Mouse (Mus musculus) hindlimb bud, embryonic 11.5 days (tissue): ENCODE results near the gene Agpat2.

Source experiments
- DNase-seq: peaks from one replicate; pipeline ENCODE4 v3.0.0-alpha.2; 2012; ENCODE audit warnings: low read depth, low spot score; ENCODE audit errors: extremely low spot score

Agpat2 gene

DNA sequence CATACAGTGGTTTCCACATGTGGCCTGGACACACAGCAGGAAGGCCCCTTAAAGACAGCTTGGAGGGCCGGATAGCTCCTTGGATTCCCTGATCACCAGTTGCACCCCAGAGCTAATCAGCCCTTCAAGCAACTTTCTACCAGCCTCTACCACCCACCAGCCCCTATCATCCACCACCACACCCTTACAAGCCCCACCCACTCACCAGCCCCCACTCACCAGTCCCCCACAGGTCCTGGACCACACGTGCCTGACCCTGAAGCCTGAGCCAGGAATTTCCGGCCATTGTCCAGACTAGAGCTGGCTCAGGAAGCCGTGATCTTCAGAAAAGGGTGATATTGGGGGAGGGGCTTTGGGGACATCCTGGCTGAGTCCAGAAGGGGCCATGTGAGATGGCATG, 28.4 kb downstream of the Agpat2 start:
- DNase-seq, result no peak

DNA sequence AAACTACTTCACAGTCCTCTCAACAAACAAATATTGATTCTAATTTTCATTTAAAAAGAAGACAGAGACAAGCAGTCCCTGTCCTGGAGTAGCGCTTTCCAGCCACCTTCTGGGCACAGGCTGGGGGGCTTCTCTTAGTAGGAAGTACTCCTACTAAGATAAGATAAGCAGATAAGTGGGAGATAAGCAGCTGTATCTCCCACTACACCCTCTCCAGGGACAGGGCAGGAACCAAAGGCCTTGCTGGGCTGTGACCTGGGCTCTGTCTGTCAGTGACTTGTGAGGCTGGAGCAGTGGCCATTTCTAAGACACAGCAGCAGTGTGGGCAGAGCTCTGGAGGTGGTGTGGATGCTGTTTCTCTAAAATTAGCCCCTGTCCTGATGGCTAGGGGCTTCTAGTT, 28.8 kb downstream of the Agpat2 start:
- no peak for DNase-seq

DNA sequence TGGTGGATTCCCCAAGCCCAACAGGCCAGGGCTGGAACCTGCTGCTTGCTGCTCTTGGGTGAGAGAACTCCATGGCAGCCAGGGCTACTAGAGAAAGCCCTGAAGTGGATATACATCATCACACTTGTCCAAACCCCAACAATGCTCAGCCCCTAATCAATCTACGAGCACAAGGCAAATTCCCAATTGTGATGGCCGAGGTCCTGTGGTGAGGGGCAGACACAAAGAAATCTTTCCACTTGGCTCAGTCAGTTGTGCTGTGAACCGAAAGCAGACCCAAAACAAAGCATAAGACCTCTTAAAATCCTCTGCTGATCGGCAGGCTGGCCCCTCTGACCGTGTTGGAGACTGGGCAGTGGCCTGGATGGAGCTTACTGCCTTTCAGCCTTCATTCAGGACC, 29.4 kb downstream of the Agpat2 start:
- no peak for DNase-seq

DNA sequence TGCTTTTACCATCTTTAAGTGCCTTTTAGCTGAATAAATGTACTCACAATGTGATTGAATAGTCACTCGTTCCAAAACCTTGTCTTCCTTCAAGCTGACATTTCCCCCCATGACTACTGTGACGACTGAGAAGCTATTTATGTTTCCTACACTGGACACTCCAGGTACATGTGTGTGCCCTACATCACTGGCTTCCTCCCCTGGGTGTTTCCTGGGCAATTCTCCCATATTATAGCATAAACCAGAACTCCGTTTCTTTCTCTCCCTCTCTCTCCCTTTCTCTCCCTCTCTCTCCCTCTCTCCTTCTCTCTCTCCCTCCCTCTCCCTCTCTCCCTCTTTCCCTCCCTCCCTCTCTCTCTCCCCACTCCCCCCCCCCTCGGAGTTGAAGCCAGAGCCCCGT, 30.4 kb downstream of the Agpat2 start:
- no peak for DNase-seq

DNA sequence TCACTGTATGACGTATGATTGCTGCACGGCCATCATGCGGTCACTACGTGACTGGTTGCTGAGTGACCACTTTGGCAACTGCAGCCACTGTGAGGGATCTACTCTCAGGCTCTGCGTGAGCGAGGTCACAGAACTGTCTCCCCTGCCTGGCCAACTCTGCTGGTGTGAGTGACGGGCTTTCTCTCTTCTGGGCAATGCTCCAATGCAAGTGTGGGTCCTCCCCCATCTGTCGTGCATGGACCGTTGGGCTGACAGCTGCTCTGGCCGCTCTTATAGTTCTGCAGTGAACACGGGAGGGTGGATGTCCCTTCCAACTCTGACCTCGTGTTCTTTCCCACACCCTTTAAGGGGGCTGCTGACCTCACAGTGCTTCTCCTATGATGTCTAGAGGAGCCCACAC, 30.8 kb downstream of the Agpat2 start:
- no peak for DNase-seq

DNA sequence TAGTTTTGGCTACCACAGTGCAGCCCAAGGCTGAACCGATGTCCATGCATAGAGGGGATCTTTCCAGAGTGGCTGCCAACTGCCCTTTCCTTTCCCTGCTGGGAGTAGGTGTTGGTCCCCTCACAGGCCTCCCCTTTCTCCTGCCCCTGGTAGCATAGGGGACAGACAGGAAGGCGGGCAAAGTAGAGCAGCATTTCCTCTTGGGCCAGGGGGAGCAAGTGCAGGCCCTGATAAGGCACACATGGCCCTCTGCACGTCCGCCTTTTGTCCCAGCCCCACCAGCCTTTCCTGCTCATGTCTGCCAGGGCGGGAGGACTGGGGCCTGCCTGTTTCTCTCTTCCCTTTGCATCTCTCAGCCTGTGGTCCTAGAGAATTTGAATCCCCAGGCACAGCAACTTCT, 32.4 kb downstream of the Agpat2 start:
- DNase-seq, result no peak

DNA sequence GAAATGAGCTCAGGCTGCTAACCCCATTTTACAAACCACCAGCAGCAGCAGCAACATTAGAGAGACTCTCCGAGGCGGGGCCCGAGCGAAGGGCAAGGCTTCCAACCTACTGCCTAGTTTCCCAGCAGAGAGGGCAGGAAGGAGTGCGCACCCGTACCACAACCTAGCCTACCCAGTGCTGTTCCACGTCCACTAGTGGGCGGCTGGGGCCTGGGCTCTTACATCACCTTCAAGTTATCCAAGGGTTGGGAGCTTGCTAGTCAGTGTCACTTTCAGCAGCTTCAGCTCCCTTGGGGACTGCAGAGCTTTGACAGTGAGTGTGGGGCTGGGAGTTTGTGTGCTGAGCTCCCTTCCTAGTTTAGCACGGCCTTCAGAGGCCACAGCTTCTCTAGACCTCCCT, 32.8 kb downstream of the Agpat2 start:
- no peak for DNase-seq

DNA sequence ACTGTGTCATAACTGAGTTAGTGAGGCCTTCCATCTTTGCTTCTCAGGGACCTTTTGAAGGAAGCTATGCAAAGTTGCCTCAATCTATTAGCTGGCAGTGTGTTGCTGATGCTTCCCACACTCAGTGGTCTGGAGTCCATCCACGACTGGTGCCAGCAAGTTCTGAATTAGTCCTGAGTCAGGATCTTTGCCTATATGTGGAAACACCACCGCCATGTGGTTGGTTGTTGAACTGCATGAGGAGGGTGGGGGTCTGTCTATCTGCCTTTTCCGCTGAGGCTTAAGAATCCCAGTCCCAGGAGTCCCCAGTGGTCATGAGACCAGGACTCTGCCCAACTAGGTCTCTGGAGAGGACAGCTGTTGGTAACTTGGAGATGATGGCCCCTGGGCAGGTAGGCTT, 34.2 kb downstream of the Agpat2 start:
- no peak for DNase-seq

DNA sequence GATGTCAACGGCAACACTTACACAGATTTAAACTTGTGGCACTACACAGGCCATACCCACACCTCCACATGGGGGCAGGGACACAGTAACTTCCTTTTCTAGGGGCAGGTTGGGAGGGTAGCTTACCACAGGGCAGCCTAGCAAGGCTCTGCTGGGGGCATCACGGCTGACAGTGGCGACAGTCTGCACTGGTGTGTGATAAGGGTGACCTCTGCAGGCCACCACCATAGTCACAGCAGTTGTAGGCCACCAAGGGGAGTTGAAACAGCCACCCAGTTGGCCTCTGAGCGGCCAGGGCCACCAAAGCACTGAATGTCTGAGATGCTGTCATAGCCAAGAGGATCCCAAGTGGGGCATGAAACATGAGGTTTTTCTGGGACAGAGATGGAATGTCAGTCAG, 38.0 kb downstream of the Agpat2 start:
- DNase-seq, result no peak

DNA sequence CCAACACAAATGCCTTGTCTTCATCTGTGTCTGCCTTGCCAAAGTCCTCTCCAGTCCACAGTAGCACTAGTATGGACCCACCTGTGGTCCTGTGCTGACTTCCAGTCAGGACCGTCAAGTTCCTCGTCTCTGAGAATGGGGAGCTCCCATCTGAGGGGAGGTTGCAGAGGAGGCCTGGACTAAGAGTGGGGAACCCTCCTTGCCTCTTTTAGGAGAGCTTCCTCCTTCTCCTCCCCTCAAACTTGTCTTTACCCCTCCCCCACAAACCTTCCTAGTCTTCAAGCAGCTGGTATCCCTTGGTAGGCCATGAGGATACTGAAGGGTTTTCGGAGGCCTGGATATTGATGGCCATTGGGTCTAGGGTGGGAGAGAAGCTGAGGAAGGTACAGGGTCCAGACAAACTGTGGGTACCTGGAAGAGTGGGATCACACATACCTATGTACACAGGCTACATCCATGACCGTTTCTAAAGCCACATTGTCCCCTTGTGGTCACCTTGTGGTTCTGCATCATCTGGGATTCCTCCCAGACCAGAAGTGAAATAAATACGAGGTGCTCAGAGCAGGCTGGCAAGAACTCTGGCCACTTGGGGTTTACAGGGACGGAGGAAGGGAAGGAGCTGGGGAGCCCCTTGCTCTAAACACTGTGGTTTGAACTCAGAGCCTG, 42.7 kb downstream of the Agpat2 start:
- peak; percentile 74 for DNase-seq

DNA sequence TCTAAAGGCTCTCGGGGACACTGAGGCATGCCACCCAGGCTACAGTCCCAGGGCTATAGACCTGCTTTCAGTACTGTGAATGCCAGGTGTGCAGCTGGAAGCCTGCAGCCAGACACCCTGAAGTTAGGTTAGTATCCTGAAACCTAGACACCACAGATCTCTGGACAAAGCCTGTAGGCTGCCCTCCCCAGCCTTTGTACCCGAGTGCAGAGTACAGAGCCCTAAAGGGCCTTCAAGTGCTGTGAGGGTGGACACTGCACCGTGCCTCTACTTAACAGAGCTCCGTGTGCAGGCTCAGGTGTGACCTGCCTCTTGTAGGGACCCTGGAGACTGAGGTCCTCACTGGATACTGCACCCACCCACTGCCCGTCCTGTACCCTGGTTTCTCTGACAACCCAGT, 43.7 kb downstream of the Agpat2 start:
- DNase-seq, result no peak

DNA sequence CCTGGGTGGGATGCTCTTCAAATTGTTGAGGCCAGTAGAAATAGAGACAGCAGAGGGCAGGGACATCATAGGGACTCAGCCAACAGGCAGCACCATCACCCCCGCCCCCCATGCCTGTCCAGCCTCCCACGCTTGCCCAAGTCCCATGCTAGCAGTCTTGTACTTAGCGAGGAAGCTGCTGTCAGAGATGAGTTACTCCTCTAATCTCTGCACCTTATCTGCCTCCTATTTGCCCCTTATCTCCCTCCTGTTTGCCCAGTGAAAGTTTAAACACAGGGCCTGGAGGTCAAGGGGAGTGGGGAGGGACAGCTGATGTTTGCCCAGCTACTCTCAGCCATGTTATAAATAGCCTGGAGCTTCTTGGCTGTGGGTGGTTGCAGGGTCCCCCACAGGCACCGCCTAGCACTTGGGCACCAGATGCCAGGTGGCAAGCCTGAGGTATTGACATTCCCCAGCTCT, 47.7 kb downstream of the Agpat2 start:
- no peak for DNase-seq

DNA sequence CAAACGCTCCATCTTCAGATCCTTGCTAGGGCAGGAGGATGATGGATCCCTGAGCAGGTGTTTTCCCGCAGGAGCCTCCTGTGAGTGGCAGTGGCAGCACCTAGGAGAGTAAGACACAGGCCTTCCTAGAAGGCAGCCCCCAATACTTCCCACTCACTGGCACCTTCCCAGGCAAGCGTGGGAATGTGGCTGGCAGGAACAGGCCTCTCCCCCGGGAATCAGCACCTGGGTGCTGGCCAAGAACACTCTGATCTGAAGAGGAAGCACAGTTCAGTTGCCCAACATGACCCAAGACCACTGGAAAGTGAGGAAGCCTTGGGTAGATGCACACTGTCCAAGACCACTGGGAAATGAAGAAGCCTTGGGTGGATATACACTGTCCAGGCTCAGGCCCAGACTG, 49.1 kb downstream of the Agpat2 start:
- no peak for DNase-seq

DNA sequence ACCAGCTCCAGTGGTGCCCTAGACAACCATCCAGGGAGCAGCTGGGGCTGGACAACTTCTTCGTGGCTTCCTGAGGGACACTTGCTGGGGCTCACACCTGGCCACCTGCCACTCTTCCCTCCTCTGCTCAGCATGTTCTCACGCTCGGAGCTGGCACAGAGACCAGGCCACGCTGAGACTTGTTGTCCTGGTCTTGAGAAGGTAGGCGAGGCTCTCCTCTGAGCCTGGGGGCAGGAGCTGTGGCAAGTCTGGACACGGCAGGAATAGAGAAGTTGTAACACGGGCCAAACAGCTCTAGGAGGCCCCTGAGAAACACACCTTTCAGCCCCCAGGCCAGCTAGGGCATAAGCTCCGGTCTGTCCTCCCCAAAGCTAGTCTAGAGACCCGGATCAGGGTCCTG, 50.3 kb downstream of the Agpat2 start:
- no peak for DNase-seq

DNA sequence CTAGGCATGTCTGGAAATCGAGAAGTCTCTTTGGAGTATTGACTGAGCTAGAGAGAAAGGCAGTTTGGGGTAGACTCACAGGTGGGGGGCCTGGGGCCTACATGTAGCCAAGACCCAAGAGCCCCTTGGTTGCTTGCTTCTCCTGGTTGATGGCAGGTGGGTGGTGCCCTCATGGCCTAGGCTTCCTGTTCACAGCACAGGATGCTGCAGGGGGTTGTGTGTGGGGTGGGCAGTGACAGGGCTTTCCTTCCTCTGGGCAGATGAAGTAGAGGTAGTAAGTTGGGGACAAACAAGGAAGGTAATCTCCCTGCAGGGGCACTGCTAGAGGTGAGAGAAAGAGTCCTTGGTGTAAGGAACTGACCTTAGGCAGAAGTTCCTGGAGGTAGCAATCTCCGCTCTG, 52.2 kb downstream of the Agpat2 start:
- no peak for DNase-seq

DNA sequence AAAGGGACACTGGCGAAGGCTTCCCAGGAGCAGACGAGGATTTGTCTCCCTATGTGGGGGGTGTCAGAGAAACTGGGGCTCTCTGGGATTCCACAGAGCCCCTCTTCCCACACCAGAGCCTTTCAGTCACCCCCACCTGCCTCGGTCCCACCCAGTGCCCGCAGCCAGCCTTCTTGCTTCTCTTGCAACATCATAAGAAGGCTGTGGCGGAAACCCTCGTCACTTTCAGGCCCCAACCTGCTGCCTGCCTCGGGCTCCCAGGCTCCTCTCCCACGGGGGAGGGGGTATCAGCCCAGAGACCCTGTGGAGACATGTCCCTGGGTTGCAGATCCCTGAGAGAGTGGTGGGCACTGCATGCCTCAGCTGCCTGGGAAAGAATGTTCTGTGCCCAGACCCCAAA, 52.8 kb downstream of the Agpat2 start:
- DNase-seq, result no peak

DNA sequence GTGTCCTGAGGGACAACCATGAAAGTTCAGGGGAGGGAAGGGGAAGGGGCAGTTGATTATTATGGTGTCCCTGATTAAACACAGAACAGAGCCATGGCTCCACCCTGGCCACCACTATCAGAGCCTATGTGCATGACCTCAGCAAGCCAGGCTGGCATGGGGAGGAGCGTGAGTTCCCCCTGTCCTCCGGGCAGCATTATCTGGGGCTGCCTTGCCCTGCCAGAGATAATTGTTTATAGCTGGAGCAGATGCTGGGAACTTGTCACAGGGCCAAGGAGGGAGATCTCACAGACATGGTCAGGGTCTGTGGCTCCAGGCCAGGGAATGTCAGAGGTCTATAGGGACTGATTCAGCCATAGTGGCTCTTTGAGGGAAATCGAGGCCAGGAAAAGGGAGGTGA, 53.4 kb downstream of the Agpat2 start:
- DNase-seq, result no peak

DNA sequence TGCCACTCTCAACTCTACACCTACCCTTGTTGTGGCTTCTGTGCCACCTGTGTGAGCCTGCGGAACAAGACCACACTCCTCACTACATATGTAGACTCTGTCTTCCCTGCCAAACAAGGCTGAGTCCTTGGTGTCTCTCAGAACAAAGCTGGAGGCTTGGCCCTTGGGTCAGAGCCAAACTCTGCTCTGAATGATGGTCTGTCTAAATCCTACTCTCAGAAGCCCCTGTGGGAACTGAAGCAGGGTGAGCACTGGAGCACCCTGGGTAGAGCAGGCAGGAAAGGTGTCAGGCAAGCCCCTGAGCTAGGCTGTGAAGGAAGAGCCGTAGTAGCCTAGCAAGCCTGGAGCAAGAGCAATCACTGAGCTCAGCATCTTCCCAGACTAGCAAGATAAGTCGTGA, 54.0 kb downstream of the Agpat2 start:
- DNase-seq, result no peak

DNA sequence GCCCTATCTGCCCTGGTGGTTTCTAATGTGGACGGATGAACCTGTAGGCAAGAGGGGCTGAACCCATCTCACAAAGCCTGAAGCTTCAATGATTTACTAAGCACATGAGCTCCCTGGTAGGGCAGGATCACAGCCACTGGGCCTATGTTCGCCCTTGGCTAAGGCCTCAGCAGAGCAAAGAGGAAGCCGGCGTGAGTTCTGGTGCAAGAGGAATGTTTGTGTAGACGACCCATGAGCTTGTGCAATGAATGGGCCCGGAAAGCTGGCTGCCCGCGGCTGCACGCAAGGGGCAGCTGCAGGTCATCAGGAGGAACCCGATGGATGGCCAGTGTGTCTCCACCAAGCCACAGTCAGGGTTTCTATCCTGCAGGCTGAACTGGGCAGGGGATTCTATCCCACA, 54.4 kb downstream of the Agpat2 start:
- no peak for DNase-seq

DNA sequence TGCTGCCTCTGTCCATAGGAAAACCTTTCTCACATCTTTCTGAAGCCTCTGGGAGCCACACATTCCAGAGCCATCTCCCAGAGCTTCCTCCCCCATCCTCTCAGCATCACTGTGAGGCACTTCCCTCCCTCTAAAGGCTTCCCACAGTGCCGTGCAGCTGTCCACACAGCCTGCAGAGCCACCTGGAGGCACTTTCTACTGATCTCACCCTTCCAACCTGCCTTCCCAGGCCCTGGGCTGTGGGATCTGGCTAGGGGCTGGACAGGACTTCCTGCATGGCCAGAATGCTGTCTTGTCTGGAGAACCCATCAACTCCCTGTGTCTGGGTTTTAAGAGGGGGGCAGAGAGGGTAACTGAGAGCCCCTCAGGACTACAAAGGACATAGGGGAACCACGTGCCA, 56.7 kb downstream of the Agpat2 start:
- DNase-seq, result no peak

DNA sequence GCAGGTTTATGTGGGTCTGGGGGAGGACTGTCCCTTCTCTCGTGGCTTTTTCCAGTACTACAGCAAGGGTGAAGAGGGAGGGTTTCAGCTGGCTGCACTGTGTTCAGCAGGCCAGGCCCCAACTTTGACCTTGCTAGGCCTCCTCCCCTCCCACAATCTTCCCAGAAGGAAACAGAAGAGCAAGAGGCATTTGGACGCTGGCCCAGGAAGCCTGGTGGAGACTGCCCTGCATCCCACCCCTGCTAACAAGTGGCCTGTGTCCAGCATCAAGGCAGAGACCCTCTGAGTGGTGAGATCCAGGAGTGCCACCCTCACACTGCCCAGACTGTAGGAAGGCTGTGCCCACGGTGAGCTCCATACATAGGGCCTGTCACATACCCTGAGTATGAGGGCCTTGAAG, 60.0 kb downstream of the Agpat2 start:
- DNase-seq, result no peak

DNA sequence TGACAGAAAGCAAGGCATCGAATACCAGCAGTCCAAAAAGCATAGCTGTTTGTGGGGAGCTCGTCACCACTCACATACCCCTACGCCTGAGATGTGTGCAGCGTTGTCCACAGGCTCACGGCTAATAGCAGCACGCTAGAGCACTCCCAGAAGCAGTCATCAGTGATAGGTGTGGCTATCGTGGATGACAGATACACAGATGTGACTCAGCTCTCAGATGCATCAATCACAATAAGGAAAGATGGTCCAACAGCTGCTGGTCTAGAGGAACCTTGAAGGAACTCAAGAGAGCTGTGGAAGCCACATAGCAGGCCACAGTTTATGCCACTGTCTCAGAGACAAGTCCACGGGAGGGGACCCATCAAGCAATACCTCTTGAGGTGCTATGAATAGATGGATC, 60.4 kb downstream of the Agpat2 start:
- no peak for DNase-seq

DNA sequence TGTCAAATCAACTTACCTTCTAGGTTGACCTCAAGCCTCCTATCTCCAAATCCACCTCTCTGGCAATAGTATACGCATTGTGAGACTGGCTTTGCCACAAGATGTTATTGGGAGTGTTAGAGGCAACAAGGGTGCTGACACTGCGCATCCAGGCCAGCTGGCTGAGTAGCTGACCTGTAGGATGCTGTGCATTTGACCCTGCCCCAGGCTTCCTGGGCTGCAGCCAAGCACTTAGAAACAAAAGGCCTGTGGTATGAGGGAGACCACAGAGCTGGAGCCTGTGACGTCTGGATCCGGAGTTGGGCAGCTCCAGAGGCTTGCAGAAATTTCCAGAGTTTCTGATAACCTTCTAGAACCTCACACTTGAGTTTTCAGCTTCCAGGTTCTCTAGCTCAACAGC, 61.1 kb downstream of the Agpat2 start:
- no peak for DNase-seq
